Mouse (Mus musculus) testis, adult 2 months (tissue): Measurements from ENCODE around the gene Arhgap27.

Source experiments
- CTCF ChIP-seq: fragments of 200-500 bp; IDR thresholded peaks from 2 replicates; pipeline ENCODE4 v1.5.1; 2012; ENCODE audit warnings: low read depth, mild to moderate bottlenecking, inconsistent platforms, low read length, moderate library complexity; ENCODE audit not compliant: control insufficient read depth, insufficient read depth, insufficient replicate concordance
- POLR2A ChIP-seq: fragments of 200-500 bp; IDR thresholded peaks from 2 replicates; pipeline ENCODE4 v1.6.1; 2012; ENCODE audit warnings: low read depth, mild to moderate bottlenecking, inconsistent platforms, low read length, moderate library complexity; ENCODE audit not compliant: control insufficient read depth

GRCm38 (mm10) chr11:103324723-103325122 lies 38.8 kb downstream of the Arhgap27 start:
- TF ChIP-seq POLR2A (no peak), CTCF (no peak)
